Mouse (Mus musculus) lung, adult 2 months (tissue): ENCODE results near the gene Gm12166.

Source experiments
- CTCF ChIP-seq: fragments of 200-500 bp; IDR thresholded peaks from 2 replicates; pipeline ENCODE4 v1.5.1; 2011; ENCODE audit warnings: mild to moderate bottlenecking, low read length, control low read depth; ENCODE audit not compliant: insufficient read depth
- POLR2A ChIP-seq: fragments of 200-500 bp; IDR thresholded peaks from 2 replicates; pipeline ENCODE4 v1.6.1; 2011; ENCODE audit warnings: low read depth, mild to moderate bottlenecking, control low read depth, low read length, borderline replicate concordance; ENCODE audit errors: extremely low read depth

DNA sequence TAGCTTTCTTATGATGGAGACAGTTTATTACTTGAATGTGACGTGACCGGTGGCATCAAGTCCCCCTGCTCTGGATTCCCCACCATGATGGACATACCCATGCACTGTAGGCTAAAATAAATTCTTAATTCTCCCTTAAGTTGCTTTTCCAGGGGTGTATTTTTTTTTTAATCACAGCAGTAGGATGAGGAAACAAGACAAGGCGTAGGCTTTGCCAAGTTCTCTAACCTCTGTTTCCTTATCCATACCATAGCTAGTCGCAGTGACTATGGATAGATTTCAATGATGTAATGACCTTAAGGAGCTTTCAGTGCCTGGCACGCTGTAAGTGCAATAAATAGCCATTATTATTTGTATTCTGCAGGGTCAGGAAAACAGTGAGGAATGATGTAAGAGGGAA is 25.2 kb upstream of the Gm12166 start:
- TF ChIP-seq CTCF (no peak), POLR2A (no peak)
